Mouse (Mus musculus): ENCODE measurements at regions not wholly inside any gene's neighbourhood (a gene's known extent, or its start where the extent isn't known, plus 50 kb on each side); places are given as distances from the start of the nearest gene placed in this dataset.

DNA sequence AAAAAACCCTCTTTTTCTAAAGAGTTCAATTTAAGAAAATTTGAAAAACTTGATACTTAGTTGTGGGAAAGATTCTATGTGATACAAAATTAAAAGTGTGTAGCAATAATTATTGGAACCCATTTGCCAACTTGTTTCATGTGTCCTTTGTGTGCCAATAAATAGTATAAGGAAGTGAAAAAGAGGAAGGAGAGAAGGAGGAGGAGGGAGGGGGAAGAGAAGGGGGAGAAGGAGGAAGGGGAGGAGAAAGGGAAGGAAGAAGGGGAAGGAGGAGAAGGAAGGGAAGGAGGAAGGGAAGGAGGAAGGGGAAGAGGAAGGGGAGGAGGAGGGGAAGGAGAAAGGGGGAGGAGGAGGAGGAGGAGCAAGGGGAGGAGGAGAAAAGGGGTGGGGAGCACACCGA is 125.0 kb downstream of the Nkx6-1 start:
- WGBS = 20% methylated on average over 1 of the region's 1 CpGs
- TF ChIP-seq POLR2A (IDR thresholded peaks at IDR 0.05; ENCODE audit: insufficient read depth, low read depth, low read length) (no peak), CTCF (IDR thresholded peaks at IDR 0.05; ENCODE audit: insufficient read depth, low read depth, low read length) (no peak)
- Histone ChIP-seq H3K4me1 (ENCODE audit: control insufficient read depth, insufficient read depth, low read length) (no peaks in the 10 kb centered on the region), H3K4me3 (ENCODE audit: insufficient read depth, low read depth, low read length) (no peak overlapping the region), H3K27ac (ENCODE audit: insufficient read depth, low read depth, low read length) (no peak overlapping the region)

DNA sequence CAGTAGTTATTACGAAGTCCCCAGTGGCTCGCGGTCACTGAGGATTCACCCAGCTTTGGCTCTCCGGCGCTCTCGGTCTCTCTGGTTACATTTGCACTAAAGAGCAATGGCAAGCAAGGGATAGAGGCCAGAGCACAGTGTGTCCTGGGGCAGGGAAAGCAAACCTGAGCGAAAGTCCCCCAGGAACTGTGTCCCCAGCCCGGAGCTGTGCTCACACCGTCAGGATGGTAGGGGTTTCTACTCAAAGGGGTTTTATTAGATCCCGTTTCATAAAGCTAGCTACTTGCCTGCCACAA is 125.6 kb downstream of the Nkx6-1 start:
- Histone ChIP-seq H3K4me3 (ENCODE audit: insufficient read depth, low read depth, low read length) (no peak overlapping the region), H3K4me1 (ENCODE audit: control insufficient read depth, insufficient read depth, low read length) (no peaks in the 10 kb centered on the region), H3K27ac (ENCODE audit: insufficient read depth, low read depth, low read length) (no peak overlapping the region)
- 14% methylated on average over 10 of the region's 10 CpGs for WGBS
- no peak for TF ChIP-seq POLR2A (IDR thresholded peaks at IDR 0.05; ENCODE audit: insufficient read depth, low read depth, low read length)
- no peak for TF ChIP-seq CTCF (IDR thresholded peaks at IDR 0.05; ENCODE audit: insufficient read depth, low read depth, low read length)

DNA sequence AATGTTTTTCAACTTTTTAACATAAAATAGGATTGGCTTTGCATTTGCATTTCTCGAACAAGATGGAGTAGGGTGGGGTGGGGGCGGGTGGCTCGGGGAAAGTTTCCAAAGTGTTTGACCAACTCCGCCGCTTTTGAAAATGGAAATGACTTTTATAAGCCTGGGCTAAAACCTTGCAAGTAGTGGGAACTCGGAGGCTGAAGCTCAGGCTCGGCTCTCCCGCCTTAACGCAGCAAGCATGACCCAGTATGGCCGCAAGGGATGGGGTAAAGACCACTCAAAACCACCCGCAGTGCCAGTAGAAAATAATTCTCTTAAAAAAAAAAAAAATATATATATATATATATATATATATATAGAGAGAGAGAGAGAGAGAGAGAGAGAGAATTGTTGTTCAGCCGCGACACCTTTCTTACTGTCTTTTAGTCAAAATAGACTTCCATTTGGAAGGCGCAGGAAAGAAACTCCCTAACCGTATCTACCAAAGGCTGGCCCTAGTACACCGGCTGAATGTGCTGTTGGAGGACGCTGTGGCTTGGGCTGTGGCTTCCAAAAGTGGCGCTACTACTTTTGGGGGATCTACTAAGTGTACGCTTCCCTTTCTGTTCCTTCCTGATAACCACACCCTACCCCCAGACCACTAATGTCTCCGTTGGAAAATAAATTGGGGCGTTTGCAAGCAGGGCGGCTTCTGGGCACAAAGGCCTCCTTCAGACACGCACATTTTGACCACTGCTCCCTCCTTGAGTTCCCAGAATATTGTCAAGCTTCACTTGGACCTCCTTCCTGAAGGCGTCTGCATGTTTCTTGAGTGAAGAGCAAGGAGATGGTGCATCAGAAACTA is 126.2 kb downstream of the Nkx6-1 start:
- TF ChIP-seq POLR2A (IDR thresholded peaks at IDR 0.05; ENCODE audit: insufficient read depth, low read depth, low read length) (no peak), CTCF (IDR thresholded peaks at IDR 0.05; ENCODE audit: insufficient read depth, low read depth, low read length) (no peak)
- Histone ChIP-seq H3K4me1 (ENCODE audit: control insufficient read depth, insufficient read depth, low read length) (no peaks in the 10 kb centered on the region), H3K27ac (ENCODE audit: insufficient read depth, low read depth, low read length) (no peak overlapping the region), H3K4me3 (ENCODE audit: insufficient read depth, low read depth, low read length) (no peak overlapping the region)
- 6% methylated on average over 24 of the region's 24 CpGs for WGBS

DNA sequence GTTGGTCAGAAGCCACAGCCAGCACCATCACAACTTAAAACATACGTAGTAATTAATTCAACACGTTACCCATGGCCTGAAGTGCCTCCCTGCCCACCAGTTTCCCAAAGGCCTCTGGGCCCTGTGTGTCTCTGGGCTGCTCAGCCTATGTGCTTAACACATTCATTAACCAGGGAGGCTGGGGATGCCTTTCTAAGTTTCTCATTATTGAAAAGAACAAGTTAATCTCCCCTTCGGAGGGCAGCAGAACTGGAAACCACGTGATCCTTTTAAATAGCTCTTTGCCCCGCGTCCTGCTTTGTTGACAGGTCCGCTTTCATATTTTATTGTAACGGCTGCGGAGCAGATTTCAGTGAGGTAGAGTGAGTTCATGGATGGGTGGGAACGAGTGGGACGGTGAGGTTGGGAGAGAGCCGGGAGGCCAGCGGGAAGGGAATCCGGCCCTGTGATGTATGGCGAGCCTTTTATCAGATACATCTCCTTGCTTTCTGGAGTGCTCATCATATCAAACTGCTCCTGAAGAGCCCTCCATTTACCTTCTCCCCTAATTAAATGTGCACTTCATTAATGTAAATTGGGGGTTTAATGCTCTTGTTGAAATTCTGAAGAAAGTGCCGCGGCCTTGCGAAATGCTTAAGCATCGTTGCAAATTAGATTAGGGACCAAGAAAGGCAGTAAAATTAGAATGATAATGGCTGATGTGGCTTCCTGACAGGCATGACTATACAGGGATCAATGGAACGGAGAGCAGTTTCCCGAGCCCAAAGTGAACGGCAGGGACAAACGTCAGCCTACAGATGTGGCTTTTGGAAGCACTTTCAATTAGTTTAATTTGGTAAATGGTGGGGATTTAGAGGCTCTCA is 127.0 kb downstream of the Nkx6-1 start:
- no peaks in the 10 kb centered on the region for H3K4me1 ChIP-seq (ENCODE audit: control insufficient read depth, insufficient read depth, low read length)
- no peak overlapping the region for H3K27ac ChIP-seq (ENCODE audit: insufficient read depth, low read depth, low read length)
- TF ChIP-seq POLR2A (IDR thresholded peaks at IDR 0.05; ENCODE audit: insufficient read depth, low read depth, low read length) (no peak), CTCF (IDR thresholded peaks at IDR 0.05; ENCODE audit: insufficient read depth, low read depth, low read length) (no peak)
- WGBS = 7% methylated on average over 23 of the region's 23 CpGs
- H3K4me3 ChIP-seq (ENCODE audit: insufficient read depth, low read depth, low read length) = no peak overlapping the region

DNA sequence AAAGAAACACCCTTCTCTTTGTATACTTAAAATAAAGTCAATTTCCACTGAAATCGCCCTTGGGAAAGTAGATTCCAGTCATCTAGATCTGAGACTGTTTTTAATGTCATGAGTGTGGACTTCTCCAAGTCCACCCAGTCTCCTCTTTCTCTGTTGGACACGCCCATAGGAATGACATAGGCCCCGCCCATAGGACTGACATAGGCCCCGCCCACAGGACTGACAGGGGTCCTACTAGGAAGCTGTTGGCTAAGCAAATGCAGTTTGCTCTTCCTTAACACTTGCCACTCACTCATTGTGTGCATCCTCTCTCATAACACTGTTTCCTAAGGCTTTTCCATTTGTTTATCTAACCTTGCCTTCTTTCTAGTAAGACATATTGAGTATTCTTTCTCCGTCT is 129.3 kb downstream of the Nkx6-1 start:
- TF ChIP-seq POLR2A (IDR thresholded peaks at IDR 0.05; ENCODE audit: insufficient read depth, low read depth, low read length) (no peak), CTCF (IDR thresholded peaks at IDR 0.05; ENCODE audit: insufficient read depth, low read depth, low read length) (no peak)
- Histone ChIP-seq H3K4me1 (ENCODE audit: control insufficient read depth, insufficient read depth, low read length) (no peaks in the 10 kb centered on the region), H3K27ac (ENCODE audit: insufficient read depth, low read depth, low read length) (no peak overlapping the region), H3K4me3 (ENCODE audit: insufficient read depth, low read depth, low read length) (no peak overlapping the region)
- 62% methylated on average over 5 of the region's 5 CpGs for WGBS

DNA sequence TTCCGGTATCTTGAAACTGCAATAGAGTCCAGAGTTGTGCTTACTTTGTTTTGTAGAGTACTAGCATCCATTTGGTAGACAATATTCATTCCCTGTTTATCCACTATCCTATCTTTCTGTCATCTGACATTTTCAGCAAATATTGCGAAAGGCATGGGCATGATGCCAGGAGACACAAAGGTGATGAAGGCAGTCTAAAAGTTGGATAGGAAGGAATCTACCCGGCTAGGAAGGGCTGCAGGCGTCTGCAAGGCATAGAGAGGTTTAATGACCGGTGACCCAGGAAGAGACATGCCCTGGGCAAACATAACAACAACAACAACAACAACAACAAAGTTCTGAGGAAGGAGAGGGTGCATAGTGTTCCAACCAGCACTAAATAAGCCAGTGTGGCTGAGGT is 139.4 kb downstream of the Nkx6-1 start:
- Histone ChIP-seq H3K4me3 (ENCODE audit: insufficient read depth, low read depth, low read length) (no peak overlapping the region), H3K27ac (ENCODE audit: insufficient read depth, low read depth, low read length) (no peak overlapping the region), H3K4me1 (ENCODE audit: control insufficient read depth, insufficient read depth, low read length) (no peaks in the 10 kb centered on the region)
- no peak for TF ChIP-seq POLR2A (IDR thresholded peaks at IDR 0.05; ENCODE audit: insufficient read depth, low read depth, low read length)
- 57% methylated on average over 5 of the region's 5 CpGs for WGBS

DNA sequence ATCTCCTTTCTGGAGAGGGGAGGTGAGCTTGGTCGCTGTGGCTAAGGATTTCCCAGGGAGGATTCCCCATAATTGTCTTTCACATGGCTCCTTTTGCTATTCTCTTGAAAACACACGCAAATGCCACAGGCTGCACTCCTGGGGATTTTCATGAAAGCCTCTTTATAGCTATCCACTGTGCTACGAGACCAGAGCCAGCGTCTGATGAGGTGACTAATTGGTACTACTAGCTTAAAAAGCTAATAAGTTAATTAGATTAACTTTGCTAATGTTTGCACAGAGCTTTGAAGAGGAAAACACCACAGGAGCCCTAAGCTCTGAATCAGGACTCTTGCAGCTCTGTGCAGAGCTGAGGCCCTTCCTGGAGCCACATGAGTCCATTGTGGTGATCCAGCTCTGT is 140.1 kb downstream of the Nkx6-1 start:
- no peak for TF ChIP-seq POLR2A (IDR thresholded peaks at IDR 0.05; ENCODE audit: insufficient read depth, low read depth, low read length)
- no peak for TF ChIP-seq CTCF (IDR thresholded peaks at IDR 0.05; ENCODE audit: insufficient read depth, low read depth, low read length)
- Histone ChIP-seq H3K4me3 (ENCODE audit: insufficient read depth, low read depth, low read length) (no peak overlapping the region), H3K27ac (ENCODE audit: insufficient read depth, low read depth, low read length) (no peak overlapping the region), H3K4me1 (ENCODE audit: control insufficient read depth, insufficient read depth, low read length) (no peaks in the 10 kb centered on the region)
- WGBS = 20% methylated on average over 4 of the region's 4 CpGs

DNA sequence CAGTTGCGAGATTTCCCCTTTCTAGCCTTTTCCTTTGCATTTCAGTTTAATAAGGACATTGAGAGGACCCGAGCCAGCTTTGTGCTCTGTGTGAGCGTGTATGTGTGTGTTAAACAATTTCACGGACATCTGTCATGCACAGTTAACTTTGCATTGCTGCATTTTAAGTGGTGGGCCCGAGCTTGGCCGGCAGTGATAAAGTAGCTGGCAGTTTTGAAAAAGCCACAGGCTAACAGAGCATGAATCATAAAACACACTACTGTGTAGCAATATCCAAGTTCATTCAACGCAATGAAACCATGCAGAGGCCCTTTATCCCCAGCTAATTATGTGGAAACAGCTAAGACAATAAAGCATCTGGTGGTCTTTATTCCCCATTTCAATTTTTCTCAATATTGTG is 140.9 kb downstream of the Nkx6-1 start:
- no peak for TF ChIP-seq POLR2A (IDR thresholded peaks at IDR 0.05; ENCODE audit: insufficient read depth, low read depth, low read length)
- TF ChIP-seq CTCF (IDR thresholded peaks at IDR 0.05; ENCODE audit: insufficient read depth, low read depth, low read length) = no peak
- Histone ChIP-seq H3K4me1 (ENCODE audit: control insufficient read depth, insufficient read depth, low read length) (peaks cover 3% of the 10 kb centered on the region), H3K4me3 (ENCODE audit: insufficient read depth, low read depth, low read length) (no peak overlapping the region), H3K27ac (ENCODE audit: insufficient read depth, low read depth, low read length) (no peak overlapping the region)
- 15% methylated on average over 7 of the region's 7 CpGs for WGBS

DNA sequence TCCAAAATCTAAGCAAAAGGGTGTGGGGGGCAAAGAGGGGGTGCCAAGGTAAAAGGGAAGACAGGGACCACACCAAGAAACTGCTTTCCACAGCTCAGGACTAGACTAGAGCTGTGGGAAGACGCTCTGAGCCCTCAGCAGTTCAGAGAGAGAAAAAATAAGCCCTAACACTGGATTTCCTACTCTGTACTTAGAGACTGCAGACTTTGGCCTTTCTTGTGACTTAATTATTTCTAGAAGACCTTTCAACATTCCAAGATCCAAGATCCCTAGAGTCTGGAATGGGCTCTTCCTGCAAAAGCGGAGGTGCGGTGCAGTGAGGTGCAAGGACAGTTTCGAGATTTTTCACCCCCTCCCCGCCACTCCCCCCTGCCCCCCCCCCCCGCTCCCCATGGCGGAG is 141.3 kb downstream of the Nkx6-1 start:
- Histone ChIP-seq H3K27ac (ENCODE audit: insufficient read depth, low read depth, low read length) (no peak overlapping the region), H3K4me3 (ENCODE audit: insufficient read depth, low read depth, low read length) (no peak overlapping the region), H3K4me1 (ENCODE audit: control insufficient read depth, insufficient read depth, low read length) (peaks cover 3% of the 10 kb centered on the region)
- TF ChIP-seq CTCF (IDR thresholded peaks at IDR 0.05; ENCODE audit: insufficient read depth, low read depth, low read length) (no peak), POLR2A (IDR thresholded peaks at IDR 0.05; ENCODE audit: insufficient read depth, low read depth, low read length) (no peak)
- WGBS = 22% methylated on average over 7 of the region's 7 CpGs

Measured in olfactory bulb, adult 2 months (tissue).